Mouse (Mus musculus) kidney, embryonic 15.5 days (tissue): ENCODE results near the gene Fcrla. TPM values are rescaled to one million over a fixed set of nuclear protein-coding genes. Genes with fewer than 3 reads are reported as not detected.
A peak's percentile ranks its signal among the peaks of the same experiment; 100 is the strongest.

Source experiments
- ATAC-seq: fragments of 200-750 bp; cut with Nextera tagmentation; replicated peaks from 2 replicates; pipeline ENCODE4 v1.8.0; 2017; ENCODE audit warnings: moderate TSS enrichment; ENCODE audit not compliant: low FRiP score
- H3K27ac ChIP-seq: fragments of 300-500 bp; sonication (generic); 2 replicates; pipeline ENCODE4 v1.5.1; 2015; ENCODE audit warnings: mild to moderate bottlenecking, inconsistent platforms
- H3K27me3 ChIP-seq: fragments of 300-500 bp; sonication (generic); 2 replicates; pipeline ENCODE4 v1.6.1; 2015; ENCODE audit warnings: inconsistent platforms
- H3K36me3 ChIP-seq: fragments of 300-500 bp; sonication (generic); 2 replicates; pipeline ENCODE4 v1.6.1; 2015; ENCODE audit warnings: inconsistent platforms
- H3K4me1 ChIP-seq: fragments of 300-500 bp; sonication (generic); 2 replicates; pipeline ENCODE4 v1.6.1; 2015; ENCODE audit warnings: inconsistent platforms
- H3K4me2 ChIP-seq: fragments of 300-500 bp; sonication (generic); 2 replicates; pipeline ENCODE4 v1.6.1; 2015; ENCODE audit warnings: moderate library complexity, mild to moderate bottlenecking, inconsistent platforms
- H3K4me3 ChIP-seq: fragments of 300-500 bp; sonication (generic); replicated peaks from 2 replicates; pipeline ENCODE4 v1.5.1; 2015; ENCODE audit warnings: mild to moderate bottlenecking, inconsistent platforms
- H3K9ac ChIP-seq: fragments of 300-500 bp; sonication (generic); 2 replicates; pipeline ENCODE4 v1.6.1; 2015; ENCODE audit warnings: mild to moderate bottlenecking, inconsistent platforms
- H3K9me3 ChIP-seq: fragments of 300-500 bp; sonication (generic); replicated peaks from 2 replicates; pipeline ENCODE4 v1.6.1; 2016; ENCODE audit warnings: inconsistent platforms
- WGBS: fragments of 180-500 bp; shearing (Covaris S2); methylation state at CpG from one replicate; pipeline ENCODE4 v1.1.7; 2015; ENCODE audit warnings: mixed read lengths; 5-methylcytosine and 5-hydroxymethylcytosine counted together
- polyA plus RNA-seq: library from polyadenylated mRNA; unstranded; fragments of >200 nt; fragmentation: Nextera tagmentation; extraction: Ambion mirVana; gene quantifications from 2 replicates; pipeline ENCODE4 v1.2.1, GENCODE M21; 2015

Fcrla gene
- polyA plus RNA-seq, 1 experiment from 2014 or later: not detected

GRCm38 (mm10) chr1:170900799-170901467 is 26.4 kb downstream of the Fcrla start:
- Histone ChIP-seq H3K27ac (no peak overlapping the region), H3K9ac (no peak overlapping the region), H3K9me3 (no peaks in the 10 kb centered on the region), H3K4me2 (peak overlapping the region; percentile 31), H3K36me3 (no peaks in the 10 kb centered on the region), H3K4me1 (peaks cover 6% of the 10 kb centered on the region; the same call in 1 of the 2 replicates), H3K27me3 (peaks cover 45% of the 10 kb centered on the region), H3K4me3 (no peak overlapping the region)
- ATAC-seq: no peak
- 34% methylated on average over 10 of the region's 10 CpGs for WGBS

GRCm38 (mm10) chr1:170898413-170899075 is 28.8 kb downstream of the Fcrla start:
- H3K4me1 ChIP-seq: peaks cover 6% of the 10 kb centered on the region; the same call in 1 of the 2 replicates
- no peaks in the 10 kb centered on the region for H3K9me3 ChIP-seq
- no peak for ATAC-seq
- no peak overlapping the region for H3K9ac ChIP-seq
- H3K36me3 ChIP-seq: no peaks in the 10 kb centered on the region
- 69% methylated on average over 16 of the region's 16 CpGs for WGBS
- H3K27ac ChIP-seq: no peak overlapping the region
- no peak overlapping the region for H3K4me3 ChIP-seq
- H3K4me2 ChIP-seq: no peak overlapping the region
- peaks cover 34% of the 10 kb centered on the region for H3K27me3 ChIP-seq

GRCm38 (mm10) chr1:170896651-170897281 is 30.6 kb downstream of the Fcrla start:
- no peak overlapping the region for H3K4me3 ChIP-seq
- H3K36me3 ChIP-seq: no peaks in the 10 kb centered on the region
- H3K27me3 ChIP-seq: peaks cover 23% of the 10 kb centered on the region
- WGBS: 87% methylated on average over 5 of the region's 5 CpGs
- H3K4me1 ChIP-seq: peaks cover 7% of the 10 kb centered on the region; the same call in 1 of the 2 replicates
- no peaks in the 10 kb centered on the region for H3K9me3 ChIP-seq
- H3K4me2 ChIP-seq: no peak overlapping the region
- no peak for ATAC-seq
- no peak overlapping the region for H3K9ac ChIP-seq
- H3K27ac ChIP-seq: no peak overlapping the region

- ATAC-seq: no peak
- no peak overlapping the region for H3K4me2 ChIP-seq
- H3K9me3 ChIP-seq: no peaks in the 10 kb centered on the region
- H3K4me1 ChIP-seq: peaks cover 5% of the 10 kb centered on the region; the same call in 1 of the 2 replicates
- H3K9ac ChIP-seq: no peak overlapping the region
- no peak overlapping the region for H3K27ac ChIP-seq
- H3K27me3 ChIP-seq: peaks cover 23% of the 10 kb centered on the region
- no peaks in the 10 kb centered on the region for H3K36me3 ChIP-seq
- 60% methylated on average over 9 of the region's 9 CpGs for WGBS
- no peak overlapping the region for H3K4me3 ChIP-seq
Observed at GRCm38 (mm10) chr1:170894603-170895602, 32.5 kb downstream of the Fcrla start.

GRCm38 (mm10) chr1:170892279-170892678 is 35.1 kb downstream of the Fcrla start:
- Histone ChIP-seq H3K27me3 (0 out of 2 replicates have a peak, but pooled peaks cover 5% of the 10 kb centered on the region), H3K4me1 (peaks cover 5% of the 10 kb centered on the region; the same call in 1 of the 2 replicates), H3K4me3 (no peak overlapping the region), H3K36me3 (no peaks in the 10 kb centered on the region), H3K9me3 (no peaks in the 10 kb centered on the region), H3K4me2 (no peak overlapping the region), H3K27ac (no peak overlapping the region), H3K9ac (no peak overlapping the region)
- no peak for ATAC-seq
- WGBS: 75% methylated on average over 1 of the region's 1 CpGs

- H3K27ac ChIP-seq: no peak overlapping the region
- no peaks in the 10 kb centered on the region for H3K9me3 ChIP-seq
- no peak overlapping the region for H3K9ac ChIP-seq
- no peak overlapping the region for H3K4me3 ChIP-seq
- H3K27me3 ChIP-seq: 0 out of 2 replicates have a peak, but pooled peaks cover under 1% of the 10 kb centered on the region
- WGBS: 36% methylated on average over 2 of the region's 2 CpGs
- no peaks in the 10 kb centered on the region for H3K36me3 ChIP-seq
- H3K4me1 ChIP-seq: peaks cover 5% of the 10 kb centered on the region; the same call in 1 of the 2 replicates
- H3K4me2 ChIP-seq: no peak overlapping the region
- no peak for ATAC-seq
Observed at GRCm38 (mm10) chr1:170891646-170892045, 35.7 kb downstream of the Fcrla start.

GRCm38 (mm10) chr1:170889310-170889709 is 38.1 kb downstream of the Fcrla start:
- H3K4me1 ChIP-seq: peaks cover 8% of the 10 kb centered on the region
- no peaks in the 10 kb centered on the region for H3K9me3 ChIP-seq
- no peak overlapping the region for H3K4me3 ChIP-seq
- no peak overlapping the region for H3K27ac ChIP-seq
- no peaks in the 10 kb centered on the region for H3K27me3 ChIP-seq
- no peaks in the 10 kb centered on the region for H3K36me3 ChIP-seq
- ATAC-seq: no peak
- no peak overlapping the region for H3K4me2 ChIP-seq
- H3K9ac ChIP-seq: no peak overlapping the region
- 78% methylated on average over 4 of the region's 4 CpGs for WGBS

GRCm38 (mm10) chr1:170886044-170886458 is 41.3 kb downstream of the Fcrla start:
- Histone ChIP-seq H3K27ac (no peak overlapping the region), H3K9me3 (no peaks in the 10 kb centered on the region), H3K9ac (no peak overlapping the region), H3K4me1 (peaks cover 19% of the 10 kb centered on the region), H3K4me3 (no peak overlapping the region), H3K36me3 (peaks cover 6% of the 10 kb centered on the region; the same call in 1 of the 2 replicates), H3K27me3 (no peaks in the 10 kb centered on the region), H3K4me2 (no peak overlapping the region)
- 46% methylated on average over 6 of the region's 6 CpGs for WGBS
- no peak for ATAC-seq

- H3K27me3 ChIP-seq: no peaks in the 10 kb centered on the region
- H3K9ac ChIP-seq: peak within 1 kb of the TSS; percentile 81
- H3K36me3 ChIP-seq: peaks cover 16% of the 10 kb centered on the region
- H3K27ac ChIP-seq: peak within 1 kb of the TSS; percentile 91
- peak within 1 kb of the TSS; percentile 62 for H3K4me2 ChIP-seq
- H3K9me3 ChIP-seq: no peaks in the 10 kb centered on the region
- H3K4me1 ChIP-seq: peaks cover 19% of the 10 kb centered on the region
- peak; percentile 94 for ATAC-seq
- peak within 1 kb of the TSS; percentile 86 for H3K4me3 ChIP-seq
- under 1% methylated on average over 46 of the region's 46 CpGs for WGBS
Observed at GRCm38 (mm10) chr1:170884978-170885561, 42.3 kb downstream of the Fcrla start, which contains the start of the genes Gm26620 and Dusp12. TSS of gene Gm26620 (plus strand) at chr1:170885065. TSS of gene Dusp12 (minus strand) at chr1:170885540.

- peak overlapping the region; percentile 62 for H3K4me2 ChIP-seq
- peak overlapping the region; percentile 86 for H3K4me3 ChIP-seq
- H3K27me3 ChIP-seq: no peaks in the 10 kb centered on the region
- no peaks in the 10 kb centered on the region for H3K9me3 ChIP-seq
- H3K36me3 ChIP-seq: peaks cover 22% of the 10 kb centered on the region
- H3K4me1 ChIP-seq: peaks cover 19% of the 10 kb centered on the region
- 16% methylated on average over 8 of the region's 8 CpGs for WGBS
- peak overlapping the region; percentile 81 for H3K9ac ChIP-seq
- peak overlapping the region; percentile 91 for H3K27ac ChIP-seq
- ATAC-seq: peak; percentile 23
Observed at GRCm38 (mm10) chr1:170884390-170884789, 43.0 kb downstream of the Fcrla start.
